Mouse (Mus musculus) intestine, embryonic 14.5 days (tissue): ENCODE measurements around the gene Rho. TPM values are rescaled to one million over a fixed set of nuclear protein-coding genes. Genes with fewer than 3 reads are reported as not detected.

ENCODE experiments used
- ATAC-seq: fragments of 200-750 bp; cut with Nextera tagmentation; replicated peaks from 2 replicates; pipeline ENCODE4 v1.8.0; 2017; ENCODE audit warnings: low read depth, moderate number of reproducible peaks, moderate TSS enrichment, moderate library complexity; ENCODE audit not compliant: low FRiP score, low TSS enrichment
- DNase-seq: peaks from one replicate; pipeline ENCODE4 v3.0.0-alpha.2; 2018; ENCODE audit warnings: low spot score
- H3K27ac ChIP-seq: fragments of 300-500 bp; sonication (generic); 2 replicates; pipeline ENCODE4 v1.5.1; 2014; ENCODE audit warnings: low read depth, mild to moderate bottlenecking, control low read depth
- H3K27me3 ChIP-seq: fragments of 300-500 bp; sonication (generic); replicated peaks from 2 replicates; pipeline ENCODE4 v1.6.1; 2014; ENCODE audit warnings: low read length, control low read depth; ENCODE audit not compliant: control insufficient read depth, insufficient read depth
- H3K36me3 ChIP-seq: fragments of 300-500 bp; sonication (generic); 2 replicates; pipeline ENCODE4 v1.6.1; 2014; ENCODE audit warnings: low read length, control low read depth; ENCODE audit not compliant: control insufficient read depth, insufficient read depth
- H3K4me1 ChIP-seq: fragments of 300-500 bp; sonication (generic); replicated peaks from 2 replicates; pipeline ENCODE4 v1.6.1; 2014; ENCODE audit warnings: low read length, control low read depth, mixed read lengths; ENCODE audit not compliant: control insufficient read depth, insufficient read depth
- H3K4me2 ChIP-seq: fragments of 300-500 bp; sonication (generic); 2 replicates; pipeline ENCODE4 v1.6.1; 2014; ENCODE audit warnings: low read length
- H3K4me3 ChIP-seq: fragments of 300-500 bp; sonication (generic); 2 replicates; pipeline ENCODE4 v1.5.1; 2014; ENCODE audit warnings: low read depth, low read length, control low read depth, mixed read lengths
- H3K9ac ChIP-seq: fragments of 300-500 bp; sonication (generic); 2 replicates; pipeline ENCODE4 v1.6.1; 2014; ENCODE audit warnings: mild to moderate bottlenecking, low read length
- H3K9me3 ChIP-seq: fragments of 300-500 bp; sonication (generic); 2 replicates; pipeline ENCODE4 v1.6.1; 2016; ENCODE audit warnings: low read length, control low read depth; ENCODE audit not compliant: control insufficient read depth
- WGBS: fragments of 180-500 bp; shearing (Covaris S2); extraction: QIAGEN DNeasy Blood & Tissue Kit; methylation state at CpG from one replicate; pipeline ENCODE4 v1.1.7; 2014; 5-methylcytosine and 5-hydroxymethylcytosine counted together
- polyA plus RNA-seq: library from polyadenylated mRNA; unstranded; fragments of >200 nt; fragmentation: Nextera tagmentation; extraction: Ambion mirVana; gene quantifications from 2 replicates; pipeline ENCODE4 v1.2.1, GENCODE M21; 2014

Rho gene
- polyA plus RNA-seq, 1 experiment from 2014 or later = not detected

GRCm38 (mm10) chr6:115938798-115939197 lies 7.2 kb downstream of the Rho start:
- H3K36me3 ChIP-seq = no peaks in the 10 kb centered on the region
- peaks cover 5% of the 10 kb centered on the region; the same call in 1 of the 2 replicates for H3K9me3 ChIP-seq
- no peak overlapping the region for H3K9ac ChIP-seq
- peaks cover 18% of the 10 kb centered on the region for H3K4me1 ChIP-seq
- no peak for DNase-seq
- H3K27ac ChIP-seq = no peak overlapping the region
- 65% methylated on average over 1 of the region's 1 CpGs for WGBS
- no peak overlapping the region for H3K4me3 ChIP-seq
- H3K4me2 ChIP-seq = no peak overlapping the region
- no peak for ATAC-seq
- no peaks in the 10 kb centered on the region for H3K27me3 ChIP-seq

DNA sequence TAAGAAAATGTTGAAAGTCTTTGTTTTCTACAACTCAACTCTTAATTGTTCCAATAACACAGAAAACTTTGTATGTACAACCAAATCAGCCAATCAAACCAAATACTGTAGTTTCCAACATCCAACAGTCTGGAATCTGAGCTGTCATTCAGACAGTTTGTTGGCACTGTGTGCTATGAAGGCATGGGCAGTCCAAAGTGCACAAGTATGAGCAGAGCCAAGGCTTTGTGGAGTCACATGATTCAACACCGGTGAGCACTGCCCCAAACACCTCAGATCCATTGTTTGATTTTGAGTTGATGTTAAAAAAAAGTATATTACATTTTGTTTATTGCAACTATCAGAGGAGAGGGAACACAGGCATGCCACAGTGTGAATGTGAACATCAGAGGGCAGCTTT lies 9.1 kb downstream of the Rho start:
- no peak overlapping the region for H3K9ac ChIP-seq
- no peaks in the 10 kb centered on the region for H3K27me3 ChIP-seq
- H3K36me3 ChIP-seq = no peaks in the 10 kb centered on the region
- H3K9me3 ChIP-seq = peaks cover 5% of the 10 kb centered on the region; the same call in 1 of the 2 replicates
- DNase-seq = no peak
- H3K4me2 ChIP-seq = no peak overlapping the region
- no peak overlapping the region for H3K4me3 ChIP-seq
- 46% methylated on average over 1 of the region's 1 CpGs for WGBS
- H3K27ac ChIP-seq = no peak overlapping the region
- ATAC-seq = no peak
- peaks cover 18% of the 10 kb centered on the region for H3K4me1 ChIP-seq

DNA sequence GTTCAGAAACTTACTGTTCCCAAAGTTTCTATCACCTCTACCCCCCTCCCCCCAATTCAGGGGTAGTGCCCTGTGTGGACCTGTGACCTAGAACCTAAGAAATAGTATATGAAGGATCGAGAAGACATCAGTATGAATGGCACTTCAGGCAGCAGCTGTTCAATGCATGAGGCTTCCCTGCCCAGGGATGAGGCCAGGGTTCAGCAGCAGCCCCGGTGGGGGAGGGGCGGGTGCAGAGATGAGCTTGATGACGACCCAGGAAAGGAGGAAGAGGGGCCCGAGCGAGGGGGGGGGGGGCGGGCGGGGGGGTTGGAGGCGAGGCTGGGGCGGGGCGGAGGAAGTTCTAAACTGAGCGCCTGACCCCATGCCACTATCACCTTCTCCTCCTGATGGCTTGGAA lies 9.6 kb downstream of the Rho start:
- DNase-seq (no peak), ATAC-seq (0 out of 2 replicates have a peak, but pooled peaks have one; percentile 53)
- peaks cover 18% of the 10 kb centered on the region for H3K4me1 ChIP-seq
- H3K27ac ChIP-seq = no peak overlapping the region
- WGBS = 12% methylated on average over 6 of the region's 12 CpGs
- peaks cover 5% of the 10 kb centered on the region; the same call in 1 of the 2 replicates for H3K9me3 ChIP-seq
- H3K9ac ChIP-seq = no peak overlapping the region
- no peaks in the 10 kb centered on the region for H3K27me3 ChIP-seq
- peak overlapping the region; percentile 8; the same call in 1 of the 2 replicates for H3K4me2 ChIP-seq
- H3K4me3 ChIP-seq = no peak overlapping the region
- no peaks in the 10 kb centered on the region for H3K36me3 ChIP-seq

GRCm38 (mm10) chr6:115943498-115944427 lies 12.2 kb downstream of the Rho start:
- 66% methylated on average over 9 of the region's 9 CpGs for WGBS

DNA sequence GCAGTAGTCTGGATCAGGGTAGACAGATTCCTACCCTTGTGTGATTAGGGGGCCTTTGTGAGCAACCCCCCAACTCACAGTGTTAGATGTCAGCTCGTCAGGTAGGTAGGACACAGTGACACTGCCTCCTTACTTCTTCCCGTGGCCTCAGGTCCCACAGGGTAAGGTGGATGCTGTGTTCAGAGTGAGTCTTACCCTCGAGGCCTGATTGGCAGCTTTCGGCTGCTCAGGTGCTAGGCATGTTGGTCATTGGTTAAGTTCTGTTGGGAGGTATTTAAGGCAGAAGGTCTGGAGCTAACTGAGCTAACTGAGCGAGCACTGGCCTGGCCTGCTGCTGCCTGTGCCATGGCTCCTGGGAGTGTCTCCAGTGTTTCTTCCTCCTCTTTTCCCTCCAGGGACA lies 13.1 kb downstream of the Rho start, which contains the start of gene H1foo:
Gene H1foo, plus strand, starts transcription at position 301 of the 400 bp plus-strand sequence.
- H3K36me3 ChIP-seq = no peaks in the 10 kb centered on the region
- H3K4me2 ChIP-seq = no peak within 1 kb of the TSS
- H3K4me3 ChIP-seq = no peak within 1 kb of the TSS
- no peaks in the 10 kb centered on the region for H3K9me3 ChIP-seq
- 87% methylated on average over 5 of the region's 5 CpGs for WGBS
- DNase-seq = no peak
- peaks cover 18% of the 10 kb centered on the region for H3K4me1 ChIP-seq
- no peak within 1 kb of the TSS for H3K27ac ChIP-seq
- ATAC-seq = no peak
- no peak within 1 kb of the TSS for H3K9ac ChIP-seq
- H3K27me3 ChIP-seq = no peaks in the 10 kb centered on the region

More at GRCm38 (mm10) chr6:115943498-115944427, 12.2 kb downstream of the Rho start:
- Histone ChIP-seq H3K9ac (no peak overlapping the region), H3K27ac (no peak overlapping the region), H3K4me3 (no peak overlapping the region), H3K27me3 (no peaks in the 10 kb centered on the region), H3K4me1 (peaks cover 18% of the 10 kb centered on the region), H3K9me3 (no peaks in the 10 kb centered on the region), H3K36me3 (no peaks in the 10 kb centered on the region), H3K4me2 (no peak overlapping the region)
- DNase-seq = no peak
- ATAC-seq = no peak

GRCm38 (mm10) chr6:115945633-115946032 lies 14.1 kb downstream of the Rho start:
- Histone ChIP-seq H3K9ac (no peak overlapping the region), H3K27me3 (no peaks in the 10 kb centered on the region), H3K4me2 (no peak overlapping the region), H3K4me1 (peaks cover 18% of the 10 kb centered on the region), H3K4me3 (no peak overlapping the region), H3K9me3 (no peaks in the 10 kb centered on the region), H3K36me3 (no peaks in the 10 kb centered on the region), H3K27ac (no peak overlapping the region)
- ATAC-seq (no peak), DNase-seq (no peak)
- WGBS = 80% methylated on average over 8 of the region's 8 CpGs

DNA sequence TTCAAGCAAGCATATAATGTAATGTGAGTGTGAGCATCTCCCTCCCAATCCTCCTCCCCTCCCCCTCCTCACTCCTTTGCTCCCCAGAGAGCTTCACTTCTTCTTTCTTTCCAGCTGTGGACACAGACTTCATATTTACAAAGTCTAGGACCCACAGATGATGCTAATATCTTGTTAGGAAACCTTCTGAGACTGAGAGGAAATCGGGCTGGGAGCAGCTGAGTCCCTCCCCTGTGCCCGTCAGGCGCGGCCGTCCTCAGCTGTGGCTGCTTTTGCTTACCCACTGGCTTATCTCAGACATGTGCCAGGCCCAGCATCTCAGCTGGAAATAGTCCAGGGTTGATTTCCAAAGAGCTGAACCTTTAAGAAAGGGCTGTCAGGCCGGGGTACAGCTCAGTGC lies 14.8 kb downstream of the Rho start:
- no peak for DNase-seq
- Histone ChIP-seq H3K27me3 (no peaks in the 10 kb centered on the region), H3K9me3 (no peaks in the 10 kb centered on the region), H3K4me3 (no peak overlapping the region), H3K36me3 (no peaks in the 10 kb centered on the region), H3K4me1 (peaks cover 10% of the 10 kb centered on the region), H3K9ac (no peak overlapping the region), H3K27ac (no peak overlapping the region), H3K4me2 (no peak overlapping the region)
- 51% methylated on average over 6 of the region's 6 CpGs for WGBS
- no peak for ATAC-seq

- WGBS = 79% methylated on average over 9 of the region's 9 CpGs
- Histone ChIP-seq H3K9ac (no peak overlapping the region), H3K27me3 (no peaks in the 10 kb centered on the region), H3K9me3 (no peaks in the 10 kb centered on the region), H3K4me1 (peaks cover 26% of the 10 kb centered on the region), H3K4me2 (no peak overlapping the region), H3K36me3 (peaks cover 19% of the 10 kb centered on the region), H3K4me3 (no peak overlapping the region), H3K27ac (no peak overlapping the region)
- DNase-seq = no peak
- no peak for ATAC-seq
These were observed 23.0 kb downstream of the Rho start for GRCm38 (mm10) chr6:115954506-115955074.
